ENCODE assay signal across 8 mouse cellular contexts in genomic region chr7:44855036-44855435, GRCm38 (mm10). TPM values are rescaled to one million over a fixed set of nuclear protein-coding genes. Genes with fewer than 3 reads are reported as not detected.
DNase-seq lines count a peak whose midpoint lies in the region; ATAC-seq lines count a peak whose summit lies in the region.

No protein-coding gene starts in this region.

- H3K27me3 ChIP-seq in kidney, embryonic 14.5 days (ENCODE audit: control insufficient read depth, insufficient read depth, low read length): no peaks in the 10 kb centered on the region
- no peaks in the 10 kb centered on the region for H3K27me3 ChIP-seq in hindbrain, embryonic 14.5 days (ENCODE audit: control insufficient read depth, insufficient read depth, low read length)
- no peaks in the 10 kb centered on the region for H3K27me3 ChIP-seq in midbrain, embryonic 15.5 days (replicated peaks)

- H3K4me2 ChIP-seq in kidney, embryonic 14.5 days (replicated peaks; ENCODE audit: low read depth, low read length): peak overlapping the region; percentile 66
- peak overlapping the region; percentile 69 for H3K4me2 ChIP-seq in hindbrain, embryonic 14.5 days (replicated peaks)
- peak overlapping the region; percentile 60 for H3K4me2 ChIP-seq in midbrain, embryonic 15.5 days

- H3K36me3 ChIP-seq in kidney, embryonic 14.5 days (ENCODE audit: control insufficient read depth, insufficient read depth, low read length): peaks cover 16% of the 10 kb centered on the region; the same call in 1 of the 2 replicates
- peaks cover 11% of the 10 kb centered on the region; the same call in 1 of the 2 replicates for H3K36me3 ChIP-seq in hindbrain, embryonic 14.5 days (replicated peaks; ENCODE audit: control insufficient read depth, insufficient read depth)
- peaks cover 8% of the 10 kb centered on the region; the same call in 1 of the 2 replicates for H3K36me3 ChIP-seq in midbrain, embryonic 15.5 days (replicated peaks)

- H3K9ac ChIP-seq in kidney, embryonic 14.5 days (ENCODE audit: low read depth, low read length): peak overlapping the region; percentile 52; the same call in 1 of the 2 replicates
- peak overlapping the region; percentile 63 for H3K9ac ChIP-seq in hindbrain, embryonic 14.5 days
- H3K9ac ChIP-seq in midbrain, embryonic 15.5 days: peak overlapping the region; percentile 47; the same call in 1 of the 2 replicates

- H3K4me1 ChIP-seq in kidney, embryonic 14.5 days (ENCODE audit: control insufficient read depth, insufficient read depth, low read length): peaks cover 38% of the 10 kb centered on the region
- H3K4me1 ChIP-seq in brown adipose tissue, adult 24 weeks (ENCODE audit: control insufficient read depth, insufficient read depth, insufficient read length, low read length): peaks cover 12% of the 10 kb centered on the region
- peaks cover 43% of the 10 kb centered on the region for H3K4me1 ChIP-seq in hindbrain, embryonic 14.5 days (replicated peaks; ENCODE audit: control insufficient read depth, insufficient read depth, low read length)
- H3K4me1 ChIP-seq in midbrain, embryonic 15.5 days: peaks cover 59% of the 10 kb centered on the region

- no peak for ATAC-seq in kidney, embryonic 14.5 days (ENCODE audit: low FRiP score, low TSS enrichment)
- no peak; the same call in 1 of the 2 replicates for ATAC-seq in hindbrain, embryonic 14.5 days (ENCODE audit: low FRiP score)
- no peak for ATAC-seq in midbrain, embryonic 15.5 days (replicated peaks)

- H3K27ac ChIP-seq in kidney, embryonic 14.5 days (ENCODE audit: low read depth, low read length): peak overlapping the region; percentile 94
- H3K27ac ChIP-seq in brown adipose tissue, adult 24 weeks (replicated peaks; ENCODE audit: low read depth, low read length): peak overlapping the region; percentile 95
- peak overlapping the region; percentile 90 for H3K27ac ChIP-seq in hindbrain, embryonic 14.5 days
- peak overlapping the region; percentile 82 for H3K27ac ChIP-seq in midbrain, embryonic 15.5 days

- 42% methylated on average over 10 of the region's 10 CpGs for WGBS in kidney, embryonic 14.5 days
- WGBS in hindbrain, embryonic 14.5 days: 38% methylated on average over 10 of the region's 10 CpGs
- 32% methylated on average over 10 of the region's 10 CpGs for whole genome bisulfite sequencing in midbrain, embryonic 15.5 days

- no peak for DNase-seq in kidney, adult 18-20 months
- DNase-seq in hindbrain, embryonic 14.5 days (ENCODE audit: low spot score): no peak
- no peak for DNase-seq in natural killer cell, adult 2 months (ENCODE audit: low spot score in 2 of 2)
- no peak for DNase-seq in adrenal gland, postnatal 10 days
- no peak for DNase-seq in layer of hippocampus, adult 9-10 months (ENCODE audit: low spot score)

- peak overlapping the region; percentile 40 for H3K4me3 ChIP-seq in kidney, embryonic 14.5 days (ENCODE audit: low read length)
- H3K4me3 ChIP-seq in brown adipose tissue, adult 24 weeks (ENCODE audit: insufficient read depth, low read depth, low read length): peak overlapping the region; percentile 75
- peak overlapping the region; percentile 38 for H3K4me3 ChIP-seq in hindbrain, embryonic 14.5 days (replicated peaks; ENCODE audit: low read length)
- peak overlapping the region; percentile 41 for H3K4me3 ChIP-seq in midbrain, embryonic 15.5 days

- H3K9me3 ChIP-seq in kidney, embryonic 14.5 days (ENCODE audit: control insufficient read depth, low read length): no peaks in the 10 kb centered on the region
- H3K9me3 ChIP-seq in hindbrain, embryonic 14.5 days (ENCODE audit: control insufficient read depth, low read length): no peaks in the 10 kb centered on the region
- H3K9me3 ChIP-seq in midbrain, embryonic 15.5 days: no peaks in the 10 kb centered on the region

RNA-seq across cellular contexts. Expression of gene Pnkp, which starts 1.9 kb away (rescaled TPM):
- polyA plus RNA-seq in kidney, embryonic 14.5 days (2014; fragmentation: Nextera tagmentation; extraction: Ambion mirVana): 27.0 and 30.4 TPM in 2 replicates
- polyA plus RNA-seq in brown adipose tissue, adult 24 weeks (2012; ENCODE audit: insufficient read depth, insufficient read length, missing spikeins): 15.7 and 20.2 TPM in 2 replicates
- polyA plus RNA-seq in hindbrain, embryonic 14.5 days (2014; fragmentation: Nextera tagmentation; extraction: Ambion mirVana): 23.4 and 26.5 TPM in 2 replicates
- polyA plus RNA-seq in midbrain, embryonic 15.5 days (2015; fragmentation: Nextera tagmentation; extraction: Ambion mirVana): 30.5 and 32.8 TPM in 2 replicates
- total RNA-seq in adrenal gland, postnatal 10 days (2021): 10 to 100 TPM; 37.6 to 38.6 TPM

RNA-seq across cellular contexts. Expression of gene Tbc1d17, which starts 6.2 kb away (rescaled TPM):
- 57.0 and 65.3 TPM in 2 replicates for polyA plus RNA-seq in kidney, embryonic 14.5 days (2014; fragmentation: Nextera tagmentation; extraction: Ambion mirVana)
- polyA plus RNA-seq in brown adipose tissue, adult 24 weeks (2012; ENCODE audit: insufficient read depth, insufficient read length, missing spikeins): 24.5 and 28.2 TPM in 2 replicates
- polyA plus RNA-seq in hindbrain, embryonic 14.5 days (2014; fragmentation: Nextera tagmentation; extraction: Ambion mirVana): 98.5 and 104 TPM in 2 replicates
- polyA plus RNA-seq in midbrain, embryonic 15.5 days (2015; fragmentation: Nextera tagmentation; extraction: Ambion mirVana): 121 and 122 TPM in 2 replicates
- 10 to 100 TPM; 61.9 to 73.1 TPM for total RNA-seq in adrenal gland, postnatal 10 days (2021)

RNA-seq across cellular contexts. Expression of gene Akt1s1, which starts 6.2 kb away (rescaled TPM):
- polyA plus RNA-seq in kidney, embryonic 14.5 days (2014; fragmentation: Nextera tagmentation; extraction: Ambion mirVana): 51.4 and 86.5 TPM in 2 replicates
- polyA plus RNA-seq in brown adipose tissue, adult 24 weeks (2012; ENCODE audit: insufficient read depth, insufficient read length, missing spikeins): 42.8 and 49.8 TPM in 2 replicates
- polyA plus RNA-seq in hindbrain, embryonic 14.5 days (2014; fragmentation: Nextera tagmentation; extraction: Ambion mirVana): 57.6 and 59.1 TPM in 2 replicates
- polyA plus RNA-seq in midbrain, embryonic 15.5 days (2015; fragmentation: Nextera tagmentation; extraction: Ambion mirVana): 89.7 and 91.1 TPM in 2 replicates
- 100 to 1,000 TPM in 1 of 2 experiments, 10 to 100 TPM in 1; 92.4 to 109 TPM for total RNA-seq in adrenal gland, postnatal 10 days (2021)

RNA-seq across cellular contexts. Expression of gene Ptov1, which starts 14.6 kb away (rescaled TPM):
- 441 and 501 TPM in 2 replicates for polyA plus RNA-seq in kidney, embryonic 14.5 days (2014; fragmentation: Nextera tagmentation; extraction: Ambion mirVana)
- 68.5 and 73.6 TPM in 2 replicates for polyA plus RNA-seq in brown adipose tissue, adult 24 weeks (2012; ENCODE audit: insufficient read depth, insufficient read length, missing spikeins)
- polyA plus RNA-seq in hindbrain, embryonic 14.5 days (2014; fragmentation: Nextera tagmentation; extraction: Ambion mirVana): 430 and 454 TPM in 2 replicates
- polyA plus RNA-seq in midbrain, embryonic 15.5 days (2015; fragmentation: Nextera tagmentation; extraction: Ambion mirVana): 517 and 553 TPM in 2 replicates
- 100 to 1,000 TPM; 239 to 266 TPM for total RNA-seq in adrenal gland, postnatal 10 days (2021)

RNA-seq across cellular contexts. Expression of gene Med25, which starts 37.5 kb away (rescaled TPM):
- 80.0 and 86.3 TPM in 2 replicates for polyA plus RNA-seq in kidney, embryonic 14.5 days (2014; fragmentation: Nextera tagmentation; extraction: Ambion mirVana)
- polyA plus RNA-seq in brown adipose tissue, adult 24 weeks (2012; ENCODE audit: insufficient read depth, insufficient read length, missing spikeins): 21.6 and 21.8 TPM in 2 replicates
- polyA plus RNA-seq in hindbrain, embryonic 14.5 days (2014; fragmentation: Nextera tagmentation; extraction: Ambion mirVana): 87.5 and 90.6 TPM in 2 replicates
- 179 TPM in 2 replicates for polyA plus RNA-seq in midbrain, embryonic 15.5 days (2015; fragmentation: Nextera tagmentation; extraction: Ambion mirVana)
- 10 to 100 TPM; 73.7 to 83.7 TPM for total RNA-seq in adrenal gland, postnatal 10 days (2021)
